Mouse (Mus musculus) intestine, embryonic 15.5 days (tissue): ENCODE measurements at regions not wholly inside any gene's neighbourhood (a gene's known extent, or its start where the extent isn't known, plus 50 kb on each side); places are given as distances from the start of the nearest gene placed in this dataset.

Source experiments
- ATAC-seq: fragments of 200-750 bp; cut with Nextera tagmentation; 2 replicates; pipeline ENCODE4 v1.8.0; 2017; ENCODE audit warnings: moderate TSS enrichment, moderate library complexity
- H3K27ac ChIP-seq: fragments of 300-500 bp; sonication (generic); 2 replicates; pipeline ENCODE4 v1.5.1; 2015; ENCODE audit warnings: mild to moderate bottlenecking, inconsistent platforms
- H3K27me3 ChIP-seq: fragments of 300-500 bp; sonication (generic); replicated peaks from 2 replicates; pipeline ENCODE4 v1.6.1; 2015; ENCODE audit warnings: inconsistent platforms
- H3K36me3 ChIP-seq: fragments of 300-500 bp; sonication (generic); 2 replicates; pipeline ENCODE4 v1.6.1; 2015; ENCODE audit warnings: inconsistent platforms
- H3K4me1 ChIP-seq: fragments of 300-500 bp; sonication (generic); replicated peaks from 2 replicates; pipeline ENCODE4 v1.6.1; 2015; ENCODE audit warnings: inconsistent platforms
- H3K4me2 ChIP-seq: fragments of 300-500 bp; sonication (generic); replicated peaks from 2 replicates; pipeline ENCODE4 v1.6.1; 2015; ENCODE audit warnings: mild to moderate bottlenecking, inconsistent platforms
- H3K4me3 ChIP-seq: fragments of 300-500 bp; sonication (generic); replicated peaks from 2 replicates; pipeline ENCODE4 v1.5.1; 2015; ENCODE audit warnings: inconsistent platforms
- H3K9ac ChIP-seq: fragments of 300-500 bp; sonication (generic); 2 replicates; pipeline ENCODE4 v1.6.1; 2015; ENCODE audit warnings: inconsistent platforms
- H3K9me3 ChIP-seq: fragments of 300-500 bp; sonication (generic); 2 replicates; pipeline ENCODE4 v1.6.1; 2016; ENCODE audit warnings: inconsistent platforms
- WGBS: fragments of 180-500 bp; shearing (Covaris S2); methylation state at CpG from one replicate; pipeline ENCODE4 v1.1.7; 2015; 5-methylcytosine and 5-hydroxymethylcytosine counted together

GRCm38 (mm10) chrX:117770252-117770651 lies 656.8 kb upstream of the Tgif2lx2 start:
- no peaks in the 10 kb centered on the region for H3K9me3 ChIP-seq
- no peaks in the 10 kb centered on the region for H3K36me3 ChIP-seq
- no peaks in the 10 kb centered on the region for H3K27me3 ChIP-seq
- H3K27ac ChIP-seq: no peak overlapping the region
- H3K9ac ChIP-seq: no peak overlapping the region
- no peaks in the 10 kb centered on the region for H3K4me1 ChIP-seq
- 0 out of 2 replicates have a peak, but pooled peaks have one; percentile 36 for ATAC-seq
- H3K4me3 ChIP-seq: no peak overlapping the region
- 84% methylated on average over 2 of the region's 2 CpGs for WGBS
- H3K4me2 ChIP-seq: no peak overlapping the region
